Mouse (Mus musculus) kidney, postnatal 10 days (tissue): Measurements from ENCODE around the gene Btla.

Source experiments
- DNase-seq: peaks from one replicate; pipeline ENCODE4 v3.0.0; 2021; ENCODE audit warnings: mixed read lengths

The Btla gene

GRCm38 (mm10) chr16:45223648-45224388 is at the start of gene Btla:
TSS of gene Btla (plus strand) at chr16:45224315.
- DNase-seq = no peak

GRCm38 (mm10) chr16:45178552-45178951 is 45.6 kb upstream of the Btla start:
- no peak for DNase-seq

- DNase-seq = no peak
Measured at GRCm38 (mm10) chr16:45181824-45182223, 42.3 kb upstream of the Btla start.

GRCm38 (mm10) chr16:45192613-45193012 is 31.5 kb upstream of the Btla start:
- DNase-seq = peak; percentile 88

GRCm38 (mm10) chr16:45196816-45197215 is 27.3 kb upstream of the Btla start:
- peak; percentile 79 for DNase-seq

GRCm38 (mm10) chr16:45201395-45201794 is 22.7 kb upstream of the Btla start:
- DNase-seq = no peak

GRCm38 (mm10) chr16:45204438-45204837 is 19.7 kb upstream of the Btla start:
- no peak for DNase-seq

DNA sequence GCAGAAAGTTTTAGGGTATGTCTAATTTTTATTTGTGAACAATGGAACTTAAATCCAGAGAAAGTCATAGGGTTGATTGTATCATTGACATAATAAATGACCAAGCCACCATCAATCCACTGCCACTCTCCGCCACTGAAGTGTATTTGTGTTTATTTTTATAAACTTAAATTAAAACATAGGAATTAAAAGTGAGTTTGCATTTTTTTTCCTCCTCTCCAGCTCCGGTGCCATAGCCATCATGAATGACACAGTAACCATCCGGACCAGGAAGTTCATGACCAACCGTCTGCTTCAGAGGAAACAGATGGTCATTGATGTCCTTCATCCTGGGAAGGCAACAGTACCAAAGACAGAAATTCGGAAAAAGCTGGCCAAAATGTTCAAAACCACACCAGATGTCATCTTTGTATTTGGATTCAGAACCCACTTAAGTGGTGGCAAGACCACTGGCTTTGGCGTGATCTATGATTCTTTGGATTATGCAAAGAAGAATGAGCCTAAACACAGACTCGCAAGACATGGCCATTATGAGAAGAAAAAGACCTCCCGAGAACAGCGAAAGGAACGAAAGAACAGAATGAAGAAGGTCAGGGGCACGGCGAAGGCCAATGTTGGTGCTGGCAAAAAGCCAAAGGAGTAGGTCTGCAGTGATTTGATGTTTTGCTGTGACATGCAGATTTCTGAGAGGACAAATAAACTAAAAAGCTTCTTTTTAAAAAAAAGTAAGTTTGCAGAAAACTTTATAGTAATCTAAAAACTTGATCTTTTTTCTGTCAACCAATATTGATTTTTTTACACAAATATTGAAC is 19.1 kb upstream of the Btla start:
- DNase-seq = no peak

- DNase-seq = no peak
Measured at GRCm38 (mm10) chr16:45222016-45222415, 2.1 kb upstream of the Btla start.

GRCm38 (mm10) chr16:45222771-45223170 is 1.3 kb upstream of the Btla start:
- no peak for DNase-seq

DNA sequence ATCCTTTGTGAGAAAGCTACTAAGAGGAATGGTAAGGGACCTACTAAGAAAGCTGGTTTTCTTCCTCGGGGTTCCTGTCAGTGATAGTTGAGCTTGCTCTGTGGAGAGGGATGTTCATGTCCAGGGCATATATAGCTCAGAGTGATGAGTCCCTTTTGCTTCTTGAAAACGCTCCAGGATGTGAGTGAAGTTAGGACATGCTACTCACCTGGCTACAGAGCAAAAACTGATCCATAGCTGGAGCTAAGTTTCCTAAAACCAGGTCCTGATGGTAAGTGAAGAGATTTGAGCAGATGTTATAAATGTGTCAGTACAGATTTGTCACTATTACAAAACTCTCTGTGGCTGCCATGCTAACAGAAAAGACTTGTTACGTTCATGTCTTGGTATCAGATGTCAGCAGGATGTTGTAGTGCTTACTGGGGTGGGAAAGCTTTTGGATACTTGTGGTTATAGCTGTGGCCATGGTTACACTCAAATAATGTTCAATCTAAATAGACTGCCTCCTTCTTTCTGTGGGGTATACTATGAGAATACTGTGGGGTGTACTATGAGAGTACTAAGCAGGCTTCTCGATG is 405 bp downstream of the Btla start:
- no peak for DNase-seq

DNA sequence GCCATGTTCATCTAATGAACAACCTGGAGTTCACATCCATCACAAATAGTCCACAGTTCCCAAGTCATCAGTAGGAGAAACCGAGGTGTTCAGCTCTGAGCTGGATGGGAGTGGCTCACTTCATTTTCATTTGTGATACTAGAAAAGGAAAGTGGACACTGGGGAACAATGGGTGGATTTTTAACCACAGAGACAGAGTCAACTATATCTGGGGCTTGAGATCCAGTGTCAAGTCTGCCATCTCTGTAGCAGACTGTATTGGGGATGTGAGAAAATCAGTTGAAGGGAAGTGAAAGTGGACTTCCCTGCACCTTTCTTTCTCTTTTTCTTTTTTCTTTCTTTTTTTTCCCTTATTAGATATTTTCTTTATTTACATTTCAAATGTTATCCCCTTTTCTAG is 2.9 kb downstream of the Btla start:
- no peak for DNase-seq

DNA sequence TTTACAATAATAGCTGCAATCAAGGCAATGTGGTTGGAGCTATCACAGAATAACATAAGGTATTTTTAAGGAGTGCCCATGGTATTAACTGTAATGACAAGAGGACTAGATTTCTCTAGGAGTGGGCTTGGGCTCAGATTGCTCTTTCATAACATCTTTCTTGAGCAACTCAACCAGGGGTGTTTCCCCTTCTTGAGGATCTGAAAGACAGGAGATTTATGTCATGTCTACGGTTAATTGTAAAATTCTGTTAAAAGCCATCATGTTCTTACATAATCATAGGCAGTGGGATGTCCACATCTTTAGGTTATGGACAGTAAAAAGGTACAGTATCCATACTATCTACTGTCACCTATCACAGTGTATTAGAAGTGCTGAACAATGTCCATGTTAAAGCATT is 7.2 kb downstream of the Btla start:
- no peak for DNase-seq

- DNase-seq = no peak
Measured at GRCm38 (mm10) chr16:45233007-45233406, 8.9 kb downstream of the Btla start.

- DNase-seq = no peak
Measured at GRCm38 (mm10) chr16:45242700-45243099, 18.6 kb downstream of the Btla start.

DNA sequence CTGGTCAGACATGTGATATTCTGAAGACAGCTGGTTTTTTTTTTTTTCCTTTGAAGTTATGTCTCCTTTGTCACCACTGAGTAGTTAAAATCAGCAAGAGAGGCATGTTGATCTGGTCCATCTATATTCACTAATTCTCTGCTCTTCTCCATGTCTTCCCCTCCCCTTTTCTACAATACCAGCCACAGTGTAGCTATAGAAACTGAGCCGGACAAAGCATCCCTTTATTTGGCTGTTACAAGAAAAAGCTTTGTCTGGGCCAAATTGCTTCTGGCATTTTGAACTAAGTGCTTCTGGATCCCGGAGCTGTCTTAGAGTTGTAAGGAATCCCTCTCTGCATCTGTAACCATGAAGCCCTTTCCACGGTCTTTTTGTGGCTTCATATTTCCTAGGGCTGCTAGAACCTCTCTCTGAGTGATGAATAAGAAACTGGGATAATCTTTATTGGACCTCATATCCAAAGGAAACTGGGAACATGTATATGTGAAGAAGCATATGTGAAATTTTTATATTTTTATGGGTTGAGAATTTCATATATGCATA is 20.9 kb downstream of the Btla start:
- no peak for DNase-seq

DNA sequence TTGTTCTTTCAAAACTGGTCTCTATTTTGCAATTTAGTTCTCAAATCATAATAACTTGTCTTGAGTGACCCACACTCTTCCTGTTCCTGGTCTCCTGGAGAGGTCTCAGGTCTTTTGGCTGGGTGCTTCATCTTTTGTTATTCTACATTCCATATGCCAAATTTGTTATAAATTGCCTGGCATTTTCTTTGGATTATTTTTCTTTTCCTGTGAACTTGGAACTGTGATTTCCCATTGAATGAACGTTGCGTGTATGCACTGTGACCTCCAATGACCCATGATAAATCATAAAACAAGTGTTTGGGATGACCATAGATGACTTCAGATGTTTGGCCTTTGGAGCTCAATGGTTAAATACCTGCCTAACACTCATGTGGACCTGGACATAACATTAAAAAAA is 25.6 kb downstream of the Btla start:
- peak; percentile 15 for DNase-seq

DNA sequence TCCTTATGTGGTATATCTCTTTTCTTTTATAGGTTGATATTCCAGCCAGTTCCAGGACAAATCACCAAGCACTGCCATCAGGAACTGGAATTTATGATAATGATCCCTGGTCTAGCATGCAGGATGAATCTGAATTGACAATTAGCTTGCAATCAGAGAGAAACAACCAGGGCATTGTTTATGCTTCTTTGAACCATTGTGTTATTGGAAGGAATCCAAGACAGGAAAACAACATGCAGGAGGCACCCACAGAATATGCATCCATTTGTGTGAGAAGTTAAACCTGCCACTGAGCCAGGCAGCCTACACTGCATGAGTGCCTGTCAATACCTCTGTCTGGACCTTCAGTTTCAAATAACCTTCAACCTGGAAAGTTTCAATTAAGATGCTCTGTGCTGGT is 26.2 kb downstream of the Btla start:
- no peak for DNase-seq

- DNase-seq = no peak
Measured at GRCm38 (mm10) chr16:45251773-45252413, 27.8 kb downstream of the Btla start.

- DNase-seq = no peak
Measured at GRCm38 (mm10) chr16:45255183-45255861, 31.2 kb downstream of the Btla start.

DNA sequence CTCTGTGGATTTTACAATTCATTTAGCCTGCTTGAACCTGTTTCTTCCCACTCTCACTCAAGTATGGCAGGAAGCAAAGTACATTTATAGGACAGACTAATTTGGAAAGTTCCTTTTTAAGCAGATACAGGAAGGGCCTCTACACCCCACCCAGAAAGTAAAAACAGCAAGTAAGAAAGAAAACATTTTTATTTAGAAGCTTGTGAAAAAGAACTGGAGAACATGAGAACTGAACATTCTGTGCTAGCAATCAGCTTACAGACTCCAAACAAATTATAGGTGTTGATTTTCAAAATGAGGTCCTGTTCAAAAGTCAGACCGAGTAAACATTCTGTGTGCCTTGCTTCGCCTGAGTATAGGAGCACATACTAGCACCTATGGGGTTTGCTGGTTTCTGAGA is 32.8 kb downstream of the Btla start:
- no peak for DNase-seq

GRCm38 (mm10) chr16:45257567-45257966 is 33.5 kb downstream of the Btla start:
- DNase-seq = no peak

DNA sequence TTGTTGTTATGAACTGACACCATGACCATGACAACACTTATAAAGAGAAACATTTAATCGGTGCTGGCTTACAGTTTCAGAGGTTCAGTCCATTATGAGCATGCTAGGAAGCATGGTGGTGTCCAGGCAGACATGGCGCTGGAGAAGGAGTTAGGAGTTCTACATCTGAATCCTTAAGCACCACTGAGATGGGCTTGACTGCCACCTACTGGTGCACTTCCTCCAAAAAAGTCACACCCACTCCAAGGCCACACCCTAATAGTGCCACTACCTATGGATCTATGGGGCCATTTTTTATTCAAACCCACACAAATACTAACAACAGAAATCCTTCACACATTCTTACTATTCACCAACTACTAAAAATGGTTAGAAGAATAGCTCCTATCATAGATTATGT is 35.5 kb downstream of the Btla start:
- no peak for DNase-seq
